Mouse (Mus musculus): Measurements from ENCODE around the gene Igf1r.

DNA sequence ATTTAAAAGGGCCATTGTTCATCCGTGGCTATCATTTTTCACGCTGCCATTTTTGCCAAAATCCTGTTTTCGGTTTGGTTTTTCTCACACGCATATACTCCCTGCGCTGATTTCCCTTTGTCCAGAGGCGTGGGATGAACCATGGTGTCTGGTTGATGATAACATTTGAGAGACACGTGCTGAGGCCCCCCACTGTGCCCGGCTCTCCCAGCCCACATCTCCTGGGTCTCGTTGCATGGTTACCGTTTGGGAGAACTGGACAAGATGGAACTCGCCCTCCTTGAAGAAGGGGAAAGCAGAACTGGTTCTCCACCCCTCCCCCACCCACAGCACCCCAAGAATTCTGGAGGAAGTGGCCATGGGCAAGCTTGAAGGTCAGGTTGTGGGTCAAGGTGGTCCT is 274.4 kb downstream of the Igf1r start:
- TF ChIP-seq CTCF (IDR thresholded peaks at IDR 0.05; ENCODE audit: extremely low read depth, insufficient read depth, low read length) (no peak), POLR2A (IDR thresholded peaks at IDR 0.05; ENCODE audit: extremely low read depth, insufficient read depth, low read length) (no peak)

Measured in cortical plate, adult 2 months (tissue).